Mouse (Mus musculus): ENCODE results near the gene Slc11a2. TPM values are rescaled to one million over a fixed set of nuclear protein-coding genes. Genes with fewer than 3 reads are reported as not detected.
A peak's percentile ranks its signal among the peaks of the same experiment; 100 is the strongest.

The Slc11a2 gene
- 10 to 100 TPM; 31.4 to 39.1 TPM for polyA plus RNA-seq (2017; shearing (Covaris generic))

GRCm38 (mm10) chr15:100424396-100425122, at the start of gene Slc11a2:
Gene Slc11a2 (minus strand): TSS chr15:100425072.
- ATAC-seq = peak; percentile 19

GRCm38 (mm10) chr15:100473926-100474503, 49.1 kb upstream of the Slc11a2 start:
- ATAC-seq = no peak

- no peak for ATAC-seq
Observed at GRCm38 (mm10) chr15:100470037-100470436, 45.2 kb upstream of the Slc11a2 start.

GRCm38 (mm10) chr15:100469189-100469545, 44.3 kb upstream of the Slc11a2 start:
- ATAC-seq = no peak

GRCm38 (mm10) chr15:100468295-100469188, 43.7 kb upstream of the Slc11a2 start, which contains the start of gene Letmd1:
Gene Letmd1 (plus strand): TSS chr15:100469023.
- peak; percentile 92 for ATAC-seq

GRCm38 (mm10) chr15:100467738-100468137, 42.9 kb upstream of the Slc11a2 start:
- no peak for ATAC-seq

- ATAC-seq = no peak
Observed at GRCm38 (mm10) chr15:100465432-100465831, 40.6 kb upstream of the Slc11a2 start.

GRCm38 (mm10) chr15:100463712-100464111, 38.8 kb upstream of the Slc11a2 start:
- no peak for ATAC-seq

GRCm38 (mm10) chr15:100462086-100462485, 37.2 kb upstream of the Slc11a2 start:
- no peak for ATAC-seq

- ATAC-seq = no peak
Observed at GRCm38 (mm10) chr15:100461646-100462045, 36.8 kb upstream of the Slc11a2 start.

- ATAC-seq = peak; percentile 73
Observed at GRCm38 (mm10) chr15:100460942-100461341, 36.1 kb upstream of the Slc11a2 start.

GRCm38 (mm10) chr15:100458055-100458454, 33.2 kb upstream of the Slc11a2 start:
- ATAC-seq = peak; percentile 40

GRCm38 (mm10) chr15:100457340-100457739, 32.5 kb upstream of the Slc11a2 start:
- peak; percentile 82 for ATAC-seq

- ATAC-seq = no peak
Observed at GRCm38 (mm10) chr15:100456356-100456991, 31.6 kb upstream of the Slc11a2 start.

- no peak for ATAC-seq
Observed at GRCm38 (mm10) chr15:100452486-100452885, 27.6 kb upstream of the Slc11a2 start.

- ATAC-seq = no peak
Observed at GRCm38 (mm10) chr15:100451245-100451644, 26.4 kb upstream of the Slc11a2 start.

GRCm38 (mm10) chr15:100449495-100449894, 24.6 kb upstream of the Slc11a2 start:
- ATAC-seq = no peak

- no peak for ATAC-seq
Observed at GRCm38 (mm10) chr15:100448572-100448971, 23.7 kb upstream of the Slc11a2 start.

GRCm38 (mm10) chr15:100446887-100447286, 22.0 kb upstream of the Slc11a2 start:
- ATAC-seq = no peak

- peak; percentile 100 for ATAC-seq
Observed at GRCm38 (mm10) chr15:100443126-100443922, 18.5 kb upstream of the Slc11a2 start.

- no peak for ATAC-seq
Observed at GRCm38 (mm10) chr15:100436518-100436917, 11.6 kb upstream of the Slc11a2 start.

GRCm38 (mm10) chr15:100436112-100436511, 11.2 kb upstream of the Slc11a2 start:
- ATAC-seq = no peak
